Mouse (Mus musculus) olfactory bulb, adult 2 months (tissue): Measurements from ENCODE around the gene Clybl.

ENCODE experiments used
- CTCF ChIP-seq: fragments of 200-500 bp; IDR thresholded peaks from 2 replicates; pipeline ENCODE4 v1.5.1; 2012; ENCODE audit warnings: low read depth, mild to moderate bottlenecking, low read length, moderate library complexity; ENCODE audit not compliant: insufficient read depth
- POLR2A ChIP-seq: fragments of 200-500 bp; IDR thresholded peaks from 2 replicates; pipeline ENCODE4 v1.6.1; 2012; ENCODE audit warnings: mild to moderate bottlenecking, low read depth, low read length, moderate library complexity; ENCODE audit not compliant: insufficient read depth

- TF ChIP-seq CTCF (no peak), POLR2A (no peak)
These were observed 42.6 kb downstream of the Clybl start for GRCm38 (mm10) chr14:122224103-122224494.
